Mouse (Mus musculus) erythroid progenitor cell, adult 5-6 weeks (primary cell): ENCODE results near the gene C2cd5. TPM values are rescaled to one million over a fixed set of nuclear protein-coding genes. Genes with fewer than 3 reads are reported as not detected.
A peak's percentile ranks its signal among the peaks of the same experiment; 100 is the strongest.
"Not testable (repeated sequence)": the region's sequence is repeated elsewhere in the genome, so short reads cannot be mapped to it uniquely, and the experiment has no call there.

Source experiments
- ATAC-seq: replicated peaks from 2 replicates; pipeline ENCODE4 v1.8.0; 2016; ENCODE audit warnings: moderate number of reproducible peaks, mild to moderate bottlenecking, moderate TSS enrichment, inconsistent platforms; ENCODE audit not compliant: poor library complexity, low FRiP score, severe bottlenecking
- total RNA-seq, 2 experiments: library from RNA; stranded (forward) in 1 of 2; stranded (reverse) in 1 of 2; fragments of 150-400 nt in 1 of 2; fragments of 186-747, 209-891 nt in 1 of 2; gene quantifications; 2 replicates each; pipeline versions ENCODE4 v1.2.3 to v1.2.4; 2015 to 2017; ENCODE audit warnings: low replicate concordance in 2 of 2

C2cd5 gene
- total RNA-seq (2015; ENCODE audit: low replicate concordance) (103 and 135 TPM in 2 replicates), total RNA-seq (2017; ENCODE audit: low replicate concordance) (105 and 112 TPM in 2 replicates)

- ATAC-seq: peak; percentile 95
These were observed at the start of gene C2cd5 for GRCm38 (mm10) chr6:143099681-143100382. TSS of gene C2cd5 (minus strand) at chr6:143100141.

- ATAC-seq: no peak
These were observed 48.9 kb upstream of the C2cd5 start for GRCm38 (mm10) chr6:143148868-143149267.

GRCm38 (mm10) chr6:143146756-143147155 lies 46.8 kb upstream of the C2cd5 start:
- ATAC-seq: no peak

- no peak for ATAC-seq
These were observed 45.1 kb upstream of the C2cd5 start for GRCm38 (mm10) chr6:143145051-143145450.

GRCm38 (mm10) chr6:143144556-143144955 lies 44.6 kb upstream of the C2cd5 start:
- no peak for ATAC-seq

GRCm38 (mm10) chr6:143143775-143144273 lies 43.9 kb upstream of the C2cd5 start:
- no peak for ATAC-seq

- ATAC-seq: no peak
These were observed 43.4 kb upstream of the C2cd5 start for GRCm38 (mm10) chr6:143143321-143143720.

- ATAC-seq: no peak
These were observed 42.9 kb upstream of the C2cd5 start for GRCm38 (mm10) chr6:143142861-143143260.

GRCm38 (mm10) chr6:143141624-143142592 lies 42.0 kb upstream of the C2cd5 start:
- ATAC-seq: not testable (repeated sequence)

- ATAC-seq: no peak
These were observed 40.9 kb upstream of the C2cd5 start for GRCm38 (mm10) chr6:143140884-143141283.

GRCm38 (mm10) chr6:143139417-143139816 lies 39.5 kb upstream of the C2cd5 start:
- ATAC-seq: no peak

- ATAC-seq: no peak
These were observed 37.4 kb upstream of the C2cd5 start for GRCm38 (mm10) chr6:143137341-143137740.

GRCm38 (mm10) chr6:143136688-143137087 lies 36.7 kb upstream of the C2cd5 start:
- ATAC-seq: no peak

- no peak for ATAC-seq
These were observed 35.2 kb upstream of the C2cd5 start for GRCm38 (mm10) chr6:143135097-143135496.

GRCm38 (mm10) chr6:143133150-143133549 lies 33.2 kb upstream of the C2cd5 start:
- no peak for ATAC-seq

GRCm38 (mm10) chr6:143131895-143132652 lies 32.1 kb upstream of the C2cd5 start:
- ATAC-seq: no peak

- no peak for ATAC-seq
These were observed 30.5 kb upstream of the C2cd5 start for GRCm38 (mm10) chr6:143130411-143130810.

GRCm38 (mm10) chr6:143129952-143130351 lies 30.0 kb upstream of the C2cd5 start:
- ATAC-seq: no peak

- no peak for ATAC-seq
These were observed 29.5 kb upstream of the C2cd5 start for GRCm38 (mm10) chr6:143129466-143129865.

- no peak for ATAC-seq
These were observed 25.8 kb upstream of the C2cd5 start for GRCm38 (mm10) chr6:143125721-143126120.
